Comparison of ENCODE assay signal across 8 mouse cellular contexts in the genomic region with DNA sequence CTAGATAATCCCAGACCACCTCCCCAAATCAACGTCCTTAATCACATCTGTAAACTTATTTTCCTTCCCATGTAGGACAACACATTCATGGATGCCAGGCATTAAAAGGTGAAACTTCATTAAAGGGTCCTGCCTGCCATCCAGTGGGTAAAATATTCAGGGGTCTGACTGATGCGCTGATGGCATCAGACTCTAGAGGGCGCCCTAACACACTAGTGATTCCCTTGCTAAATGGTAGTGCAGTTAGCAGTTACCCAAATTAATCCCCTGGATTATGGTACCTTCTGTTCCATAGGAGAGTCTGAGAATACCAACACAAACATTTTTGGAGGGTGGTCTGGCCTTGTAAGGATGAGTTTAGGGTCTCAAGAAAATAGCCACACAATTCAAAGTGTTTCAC.
A peak's percentile ranks its signal among the peaks of the same experiment; 100 is the strongest.
DNase-seq lines count a peak whose midpoint lies in the region.

No protein-coding gene starts in this region.

- peak; percentile 26 for DNase-seq in gastrocnemius, postnatal 10 days
- no peak for DNase-seq in gastrocnemius, postnatal 25 days
- DNase-seq in right cerebral cortex, adult 18-20 months = peak; percentile 23
- no peak for DNase-seq in right cerebral cortex, postnatal 25 days
- DNase-seq in cerebellum, postnatal 10 days = peak; percentile 81 to 82
- DNase-seq in induced T-regulatory cell, adult 2 months (ENCODE audit: low read depth) = peak; percentile 2
- peak; percentile 43 for DNase-seq in lung, postnatal 14 days
- DNase-seq in Muller cell, postnatal 12 days (ENCODE audit: inconsistent ontology term) = no peak

Comparison
In these comparisons a context has a peak if more than half of its experiments do, and no peak if none do; other contexts are left out.
1. DNase-seq: peak in gastrocnemius, postnatal 10 days (single experiment), right cerebral cortex, adult 18-20 months (single experiment), cerebellum, postnatal 10 days (2 of 2), induced T-regulatory cell, adult 2 months (single experiment) and lung, postnatal 14 days (single experiment); none in gastrocnemius, postnatal 25 days (single experiment), right cerebral cortex, postnatal 25 days (single experiment) and Muller cell, postnatal 12 days (single experiment).